Mouse (Mus musculus) common myeloid progenitor, adult 5-6 weeks (primary cell): Measurements from ENCODE around the gene Gab2. TPM values are rescaled to one million over a fixed set of nuclear protein-coding genes. Genes with fewer than 3 reads are reported as not detected.
A peak's percentile ranks its signal among the peaks of the same experiment; 100 is the strongest.

Experiments used
- ATAC-seq: replicated peaks from 2 replicates; pipeline ENCODE4 v1.8.0; 2016; ENCODE audit warnings: low read depth, mild to moderate bottlenecking, moderate TSS enrichment, inconsistent platforms; ENCODE audit not compliant: poor library complexity, severe bottlenecking
- total RNA-seq: library from RNA; stranded (forward); fragments of 200-1000, 187-1606 nt; gene quantifications from 2 replicates; pipeline ENCODE4 v1.2.3, GENCODE M21; 2017

Gene Gab2
- total RNA-seq, 1 experiment from 2014 or later: 16.8 TPM

GRCm38 (mm10) chr7:97334406-97334805 lies 253.0 kb downstream of the Gab2 start:
- no peak for ATAC-seq

GRCm38 (mm10) chr7:97336678-97337077 lies 255.3 kb downstream of the Gab2 start:
- peak; percentile 59 for ATAC-seq

GRCm38 (mm10) chr7:97338593-97338992 lies 257.2 kb downstream of the Gab2 start:
- ATAC-seq: no peak

GRCm38 (mm10) chr7:97339623-97340022 lies 258.2 kb downstream of the Gab2 start:
- ATAC-seq: no peak

GRCm38 (mm10) chr7:97340907-97341849 lies 259.8 kb downstream of the Gab2 start:
- ATAC-seq: no peak

- no peak for ATAC-seq
Observed at GRCm38 (mm10) chr7:97342961-97343360, 261.6 kb downstream of the Gab2 start.

GRCm38 (mm10) chr7:97344655-97345054 lies 263.3 kb downstream of the Gab2 start:
- ATAC-seq: no peak

GRCm38 (mm10) chr7:97345229-97345871 lies 264.0 kb downstream of the Gab2 start:
- no peak for ATAC-seq

GRCm38 (mm10) chr7:97346111-97346821 lies 264.9 kb downstream of the Gab2 start:
- ATAC-seq: no peak

GRCm38 (mm10) chr7:97346822-97347166 lies 265.4 kb downstream of the Gab2 start:
- peak; percentile 56; the same call in 1 of the 2 replicates for ATAC-seq

GRCm38 (mm10) chr7:97347464-97347863 lies 266.1 kb downstream of the Gab2 start:
- no peak for ATAC-seq

GRCm38 (mm10) chr7:97348318-97348717 lies 266.9 kb downstream of the Gab2 start:
- ATAC-seq: no peak

- no peak for ATAC-seq
Observed at GRCm38 (mm10) chr7:97348836-97349235, 267.4 kb downstream of the Gab2 start.

GRCm38 (mm10) chr7:97349438-97349837 lies 268.1 kb downstream of the Gab2 start:
- no peak for ATAC-seq

- ATAC-seq: no peak
Observed at GRCm38 (mm10) chr7:97350891-97351290, 269.5 kb downstream of the Gab2 start.

- ATAC-seq: no peak
Observed at GRCm38 (mm10) chr7:97351792-97352513, 270.6 kb downstream of the Gab2 start.

GRCm38 (mm10) chr7:97353356-97353755 lies 272.0 kb downstream of the Gab2 start:
- ATAC-seq: no peak

GRCm38 (mm10) chr7:97355068-97355841 lies 273.9 kb downstream of the Gab2 start:
- peak; percentile 76 for ATAC-seq

- ATAC-seq: no peak
Observed at GRCm38 (mm10) chr7:97356253-97356652, 274.9 kb downstream of the Gab2 start.
